Mouse (Mus musculus): ENCODE measurements around the gene Npcd. TPM values are rescaled to one million over a fixed set of nuclear protein-coding genes. Genes with fewer than 3 reads are reported as not detected.

The Npcd gene
- polyA plus RNA-seq, 1 experiment = 0.55 TPM

GRCm38 (mm10) chr15:79827061-79827777, 6.8 kb downstream of the Npcd start:
- H3K27ac ChIP-seq (ENCODE audit: control insufficient read depth, insufficient read depth, low read length) = no peak overlapping the region
- TF ChIP-seq POLR2A (IDR thresholded peaks at IDR 0.05; ENCODE audit: control insufficient read depth, extremely low read depth, insufficient read depth, low read length, poor library complexity) = no peak
- no peak for TF ChIP-seq CTCF (IDR thresholded peaks at IDR 0.05; ENCODE audit: borderline replicate concordance, control insufficient read depth, extremely low read depth, insufficient read depth, low read length, poor library complexity)
- H3K4me1 ChIP-seq (replicated peaks; ENCODE audit: control insufficient read depth, insufficient read depth, low read length) = peaks cover 4% of the 10 kb centered on the region
- H3K36me3 ChIP-seq (ENCODE audit: control insufficient read depth, insufficient read depth, low read length) = peaks cover 31% of the 10 kb centered on the region
- no peak overlapping the region for H3K4me3 ChIP-seq (ENCODE audit: control insufficient read depth, insufficient read depth, low read length)
- no peaks in the 10 kb centered on the region for H3K27me3 ChIP-seq (ENCODE audit: control insufficient read depth, insufficient read depth, low read length)
- no peak for DNase-seq
- WGBS = 94% methylated on average over 14 of the region's 14 CpGs

GRCm38 (mm10) chr15:79826221-79826935, 7.7 kb downstream of the Npcd start:
- TF ChIP-seq CTCF (IDR thresholded peaks at IDR 0.05; ENCODE audit: borderline replicate concordance, control insufficient read depth, extremely low read depth, insufficient read depth, low read length, poor library complexity) (no peak), POLR2A (IDR thresholded peaks at IDR 0.05; ENCODE audit: control insufficient read depth, extremely low read depth, insufficient read depth, low read length, poor library complexity) (no peak)
- no peak overlapping the region for H3K4me3 ChIP-seq (ENCODE audit: control insufficient read depth, insufficient read depth, low read length)
- WGBS = 96% methylated on average over 9 of the region's 9 CpGs
- H3K4me1 ChIP-seq (replicated peaks; ENCODE audit: control insufficient read depth, insufficient read depth, low read length) = 0 out of 2 replicates have a peak, but pooled peaks cover 2% of the 10 kb centered on the region
- H3K36me3 ChIP-seq (ENCODE audit: control insufficient read depth, insufficient read depth, low read length) = peaks cover 31% of the 10 kb centered on the region
- DNase-seq = no peak
- H3K27me3 ChIP-seq (ENCODE audit: control insufficient read depth, insufficient read depth, low read length) = no peaks in the 10 kb centered on the region
- no peak overlapping the region for H3K27ac ChIP-seq (ENCODE audit: control insufficient read depth, insufficient read depth, low read length)

GRCm38 (mm10) chr15:79825146-79825825, 8.8 kb downstream of the Npcd start:
- WGBS = 85% methylated on average over 14 of the region's 14 CpGs
- H3K27me3 ChIP-seq (ENCODE audit: control insufficient read depth, insufficient read depth, low read length) = no peaks in the 10 kb centered on the region
- TF ChIP-seq CTCF (IDR thresholded peaks at IDR 0.05; ENCODE audit: borderline replicate concordance, control insufficient read depth, extremely low read depth, insufficient read depth, low read length, poor library complexity) = peak; percentile 59; the same call in 1 of the 2 replicates
- no peak for TF ChIP-seq POLR2A (IDR thresholded peaks at IDR 0.05; ENCODE audit: control insufficient read depth, extremely low read depth, insufficient read depth, low read length, poor library complexity)
- no peak for DNase-seq
- H3K27ac ChIP-seq (ENCODE audit: control insufficient read depth, insufficient read depth, low read length) = no peak overlapping the region
- no peak overlapping the region for H3K4me3 ChIP-seq (ENCODE audit: control insufficient read depth, insufficient read depth, low read length)
- H3K36me3 ChIP-seq (ENCODE audit: control insufficient read depth, insufficient read depth, low read length) = peaks cover 31% of the 10 kb centered on the region
- 0 out of 2 replicates have a peak, but pooled peaks cover 2% of the 10 kb centered on the region for H3K4me1 ChIP-seq (replicated peaks; ENCODE audit: control insufficient read depth, insufficient read depth, low read length)

- no peak for DNase-seq
- TF ChIP-seq POLR2A (IDR thresholded peaks at IDR 0.05; ENCODE audit: control insufficient read depth, extremely low read depth, insufficient read depth, low read length, poor library complexity) = no peak
- no peak for TF ChIP-seq CTCF (IDR thresholded peaks at IDR 0.05; ENCODE audit: borderline replicate concordance, control insufficient read depth, extremely low read depth, insufficient read depth, low read length, poor library complexity)
- 0 out of 2 replicates have a peak, but pooled peaks cover 2% of the 10 kb centered on the region for H3K4me1 ChIP-seq (replicated peaks; ENCODE audit: control insufficient read depth, insufficient read depth, low read length)
- H3K36me3 ChIP-seq (ENCODE audit: control insufficient read depth, insufficient read depth, low read length) = peaks cover 29% of the 10 kb centered on the region
- no peak overlapping the region for H3K4me3 ChIP-seq (ENCODE audit: control insufficient read depth, insufficient read depth, low read length)
- H3K27me3 ChIP-seq (ENCODE audit: control insufficient read depth, insufficient read depth, low read length) = no peaks in the 10 kb centered on the region
- WGBS = 89% methylated on average over 19 of the region's 19 CpGs
- H3K27ac ChIP-seq (ENCODE audit: control insufficient read depth, insufficient read depth, low read length) = no peak overlapping the region
Measured at GRCm38 (mm10) chr15:79823588-79824280, 10.3 kb downstream of the Npcd start.

GRCm38 (mm10) chr15:79822265-79823199, 11.5 kb downstream of the Npcd start:
- no peak overlapping the region for H3K27ac ChIP-seq (ENCODE audit: control insufficient read depth, insufficient read depth, low read length)

More at GRCm38 (mm10) chr15:79822265-79823199, 11.5 kb downstream of the Npcd start:
- no peak for TF ChIP-seq POLR2A (IDR thresholded peaks at IDR 0.05; ENCODE audit: control insufficient read depth, extremely low read depth, insufficient read depth, low read length, poor library complexity)
- TF ChIP-seq CTCF (IDR thresholded peaks at IDR 0.05; ENCODE audit: borderline replicate concordance, control insufficient read depth, extremely low read depth, insufficient read depth, low read length, poor library complexity) = no peak
- 90% methylated on average over 13 of the region's 13 CpGs for WGBS
- H3K4me3 ChIP-seq (ENCODE audit: control insufficient read depth, insufficient read depth, low read length) = no peak overlapping the region
- 0 out of 2 replicates have a peak, but pooled peaks cover 2% of the 10 kb centered on the region for H3K4me1 ChIP-seq (replicated peaks; ENCODE audit: control insufficient read depth, insufficient read depth, low read length)
- H3K27me3 ChIP-seq (ENCODE audit: control insufficient read depth, insufficient read depth, low read length) = no peaks in the 10 kb centered on the region
- peaks cover 17% of the 10 kb centered on the region for H3K36me3 ChIP-seq (ENCODE audit: control insufficient read depth, insufficient read depth, low read length)
- no peak for DNase-seq
